Mouse (Mus musculus) cortical plate, adult 2 months (tissue): ENCODE results near the gene Fam189a1.

ENCODE experiments used
- CTCF ChIP-seq: fragments of 200-500 bp; IDR thresholded peaks from 2 replicates; pipeline ENCODE4 v1.5.1; 2011; ENCODE audit warnings: mild to moderate bottlenecking, control low read depth, low read length; ENCODE audit not compliant: insufficient read depth; ENCODE audit errors: extremely low read depth
- POLR2A ChIP-seq: fragments of 200-500 bp; IDR thresholded peaks from 2 replicates; pipeline ENCODE4 v1.6.1; 2011; ENCODE audit warnings: mild to moderate bottlenecking, low read length, control low read depth; ENCODE audit not compliant: insufficient read depth; ENCODE audit errors: extremely low read depth

DNA sequence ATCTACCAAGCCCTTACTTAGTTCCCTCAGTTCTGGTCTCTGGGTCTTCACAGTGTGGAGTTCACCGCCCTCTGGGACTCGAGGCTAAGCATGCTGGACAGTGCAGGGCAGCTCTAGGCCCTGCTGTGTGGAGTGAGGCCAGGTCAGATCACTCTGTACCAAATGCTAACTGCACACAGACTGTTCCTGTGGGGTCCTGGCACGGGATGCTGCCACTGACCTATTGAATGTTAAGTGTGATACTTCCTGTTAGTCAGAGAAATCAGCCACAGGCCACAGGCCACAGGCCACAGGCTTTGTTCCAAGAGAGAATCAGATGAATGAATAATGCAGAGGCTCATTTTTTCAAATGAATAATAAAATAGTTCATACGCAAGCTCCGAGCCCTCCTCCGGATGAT lies 112.1 kb downstream of the Fam189a1 start:
- TF ChIP-seq CTCF (no peak), POLR2A (no peak)
